Mouse (Mus musculus) pancreas, adult 10 weeks (tissue): ENCODE measurements around the gene Bms1. TPM values are rescaled to one million over a fixed set of nuclear protein-coding genes. Genes with fewer than 3 reads are reported as not detected.

Experiments used
- polyA plus RNA-seq: library from polyadenylated mRNA; stranded (reverse); fragments of 350-450 nt; fragmentation: Illumina TruSeq; extraction: RNeasy Lipid Tissue Mini Kit (QIAGEN cat#74804); gene quantifications from one replicate; pipeline ENCODE4 v1.2.3, GENCODE M21; 2015; ENCODE audit warnings: low read depth, low replicate concordance; ENCODE audit not compliant: insufficient read depth

Bms1 gene
- 8.0 TPM for polyA plus RNA-seq

DNA sequence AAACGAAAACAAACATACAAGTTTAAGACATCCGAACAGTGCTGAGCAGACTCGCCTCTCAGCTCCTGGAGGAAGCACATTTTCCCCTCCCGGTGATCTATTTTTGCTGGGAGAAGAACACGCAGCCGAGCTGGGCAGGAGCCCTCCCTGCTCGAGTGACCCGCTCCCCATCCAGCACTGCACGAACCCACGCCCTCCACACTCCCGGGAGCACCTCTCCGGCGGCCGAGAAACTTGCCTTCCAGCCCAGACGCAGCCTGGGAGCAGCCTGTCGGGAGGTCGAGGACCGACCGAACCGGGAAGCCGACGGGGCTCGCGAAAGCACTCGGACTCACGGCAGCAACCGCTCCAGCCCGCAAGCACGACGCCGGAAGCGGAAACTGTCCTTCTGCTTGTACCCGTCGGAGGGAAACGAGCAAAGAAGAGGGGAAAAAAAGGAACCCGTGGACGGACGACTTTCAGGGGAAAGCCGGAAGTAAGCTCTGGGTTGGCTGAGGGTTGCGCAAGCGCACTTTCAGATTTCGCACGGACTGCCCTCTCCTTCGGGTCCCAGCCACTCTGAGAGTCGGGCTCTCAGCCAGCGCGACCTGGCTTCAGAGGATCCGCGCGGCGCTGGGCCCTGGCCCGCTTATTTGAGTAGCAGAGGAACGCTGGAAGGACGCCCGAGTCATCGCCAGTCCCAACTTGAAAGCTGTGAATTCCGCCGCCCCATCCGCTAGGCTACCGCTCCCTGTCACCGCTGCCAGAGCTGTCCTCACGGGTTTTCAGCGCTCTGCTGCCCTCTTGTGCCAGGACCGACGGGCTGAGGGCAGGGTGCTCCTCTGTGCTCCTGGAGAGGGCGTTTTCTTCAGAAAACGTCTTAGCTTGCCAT, at the start of gene Bms1:
TSS of gene Bms1 (minus strand) at position 425 of the 871 bp plus-strand sequence.

GRCm38 (mm10) chr6:118455042-118455631, 35.9 kb upstream of the Bms1 start, which contains the start of gene Zfp248:
Gene Zfp248 (minus strand): TSS chr6:118455528.

Other genes starting within 250 kb of the Bms1 start
- 4.4 TPM for gene Ret, start 221.8 kb downstream of the Bms1 start, polyA plus RNA-seq
- gene Zfp248, start 36.1 kb upstream of the Bms1 start, polyA plus RNA-seq: 1.1 TPM
- 8.6 TPM for gene Zfp9, start 59.8 kb upstream of the Bms1 start, polyA plus RNA-seq
- gene Ankrd26, start 142.8 kb upstream of the Bms1 start, polyA plus RNA-seq: 2.5 TPM